Mouse (Mus musculus) 416B (cell line): ENCODE data around the gene Aamp.

Experiments
- DNase-seq: peaks from one replicate; pipeline ENCODE4 v3.0.0; 2011; ENCODE audit warnings: low read depth

The Aamp gene

GRCm38 (mm10) chr1:74236590-74237317, 47.8 kb downstream of the Aamp start:
- peak; percentile 63 for DNase-seq

GRCm38 (mm10) chr1:74235938-74236589, 48.5 kb downstream of the Aamp start, which contains the start of gene Arpc2:
TSS of gene Arpc2 (plus strand) at chr1:74236084.
- DNase-seq = peak; percentile 95

- no peak for DNase-seq
Measured at GRCm38 (mm10) chr1:74230992-74231391, 53.5 kb downstream of the Aamp start.

- DNase-seq = no peak
Measured at GRCm38 (mm10) chr1:74229942-74230341, 54.6 kb downstream of the Aamp start.
